Mouse (Mus musculus) G1E-ER4 (cell line): ENCODE data around the gene Prickle2. TPM values are rescaled to one million over a fixed set of nuclear protein-coding genes. Genes with fewer than 3 reads are reported as not detected.

ENCODE experiments used
- GATA1 ChIP-seq: IDR thresholded peaks from one replicate; pipeline ENCODE4 v1.8.0; 2012; ENCODE audit warnings: low read length, inconsistent platforms
- polyA plus RNA-seq: library from polyadenylated mRNA; stranded (reverse); fragments of >175 nt; gene quantifications from 2 replicates; pipeline ENCODE4 v1.2.3, GENCODE M21; 2012

Prickle2 gene
- not detected in 2 replicates for polyA plus RNA-seq

DNA sequence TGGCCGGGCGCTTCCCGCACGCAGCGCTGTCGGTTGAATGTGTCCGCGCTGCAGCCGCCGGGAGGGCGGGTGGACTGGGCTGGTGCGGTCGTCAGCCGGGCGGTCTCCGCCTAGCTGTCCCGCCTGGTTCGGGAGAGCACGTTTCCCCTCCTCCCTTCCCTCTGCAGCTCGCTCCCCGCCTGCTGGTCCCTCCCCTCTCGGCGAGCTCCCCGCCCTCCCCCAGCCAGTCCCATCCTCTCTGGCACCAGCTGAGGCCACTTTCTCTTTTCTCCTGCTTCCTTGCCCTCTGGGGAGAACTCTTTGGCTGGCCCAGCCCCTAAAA is at the start of gene Prickle2:
TSS of gene Prickle2 (minus strand) at position 11 of the 322 bp plus-strand sequence.
- TF ChIP-seq GATA1 = no peak

GRCm38 (mm10) chr6:92752737-92753136 is 46.8 kb upstream of the Prickle2 start:
- TF ChIP-seq GATA1 = no peak

DNA sequence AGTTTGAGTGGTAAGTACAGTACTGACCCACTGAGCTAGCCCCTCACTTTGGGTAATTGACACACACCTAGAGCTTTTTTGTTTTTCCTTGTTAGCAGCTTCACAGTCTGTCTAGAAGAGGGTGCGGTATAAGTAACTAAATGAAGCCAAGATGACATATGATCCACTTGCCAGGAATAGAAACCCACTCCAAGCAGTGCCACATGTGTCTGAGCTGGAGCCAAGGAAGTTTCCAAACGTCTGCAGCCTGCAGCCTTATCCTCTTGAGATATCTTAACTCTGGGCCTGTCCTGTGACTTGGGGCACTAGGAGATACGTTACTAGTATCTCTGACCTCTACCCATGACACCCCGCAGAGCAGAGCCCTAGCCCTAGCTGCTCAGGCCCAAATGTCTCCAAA is 43.5 kb upstream of the Prickle2 start:
- no peak for TF ChIP-seq GATA1

GRCm38 (mm10) chr6:92743605-92744004 is 37.6 kb upstream of the Prickle2 start:
- TF ChIP-seq GATA1 = no peak

- no peak for TF ChIP-seq GATA1
Measured at GRCm38 (mm10) chr6:92737116-92737515, 31.2 kb upstream of the Prickle2 start.

GRCm38 (mm10) chr6:92733651-92734050 is 27.7 kb upstream of the Prickle2 start:
- TF ChIP-seq GATA1 = no peak

- no peak for TF ChIP-seq GATA1
Measured at GRCm38 (mm10) chr6:92728514-92728913, 22.6 kb upstream of the Prickle2 start.

GRCm38 (mm10) chr6:92728084-92728483 is 22.1 kb upstream of the Prickle2 start:
- no peak for TF ChIP-seq GATA1

GRCm38 (mm10) chr6:92727351-92727986 is 21.5 kb upstream of the Prickle2 start:
- no peak for TF ChIP-seq GATA1

DNA sequence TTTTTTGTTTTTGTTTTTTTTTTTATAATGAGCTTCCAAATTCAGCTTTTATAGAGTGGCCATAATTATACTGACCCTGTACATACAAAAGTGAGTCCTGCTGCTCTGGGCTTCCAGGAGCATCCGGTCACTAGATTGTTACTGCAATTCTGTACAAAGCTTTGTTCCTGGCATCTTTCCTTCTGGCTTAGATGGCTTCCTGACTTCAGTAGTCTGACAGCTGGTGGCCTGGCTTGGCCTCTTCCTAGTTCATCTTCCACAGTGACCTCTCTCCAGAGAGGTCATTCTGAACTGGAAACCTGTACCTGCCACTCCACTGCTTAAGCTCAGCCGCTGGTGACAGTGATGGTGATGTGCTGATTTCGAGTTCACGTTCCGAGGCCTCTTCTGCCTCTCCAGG is 20.2 kb upstream of the Prickle2 start:
- TF ChIP-seq GATA1 = no peak

- TF ChIP-seq GATA1 = no peak
Measured at GRCm38 (mm10) chr6:92724394-92724793, 18.4 kb upstream of the Prickle2 start.

- TF ChIP-seq GATA1 = no peak
Measured at GRCm38 (mm10) chr6:92715806-92716205, 9.9 kb upstream of the Prickle2 start.

- no peak for TF ChIP-seq GATA1
Measured at GRCm38 (mm10) chr6:92714748-92715147, 8.8 kb upstream of the Prickle2 start.

GRCm38 (mm10) chr6:92708137-92708536 is 2.2 kb upstream of the Prickle2 start:
- TF ChIP-seq GATA1 = no peak

GRCm38 (mm10) chr6:92705353-92706144 is 406 bp downstream of the Prickle2 start:
- no peak for TF ChIP-seq GATA1

- TF ChIP-seq GATA1 = no peak
Measured at GRCm38 (mm10) chr6:92704810-92705209, 1.1 kb downstream of the Prickle2 start.

DNA sequence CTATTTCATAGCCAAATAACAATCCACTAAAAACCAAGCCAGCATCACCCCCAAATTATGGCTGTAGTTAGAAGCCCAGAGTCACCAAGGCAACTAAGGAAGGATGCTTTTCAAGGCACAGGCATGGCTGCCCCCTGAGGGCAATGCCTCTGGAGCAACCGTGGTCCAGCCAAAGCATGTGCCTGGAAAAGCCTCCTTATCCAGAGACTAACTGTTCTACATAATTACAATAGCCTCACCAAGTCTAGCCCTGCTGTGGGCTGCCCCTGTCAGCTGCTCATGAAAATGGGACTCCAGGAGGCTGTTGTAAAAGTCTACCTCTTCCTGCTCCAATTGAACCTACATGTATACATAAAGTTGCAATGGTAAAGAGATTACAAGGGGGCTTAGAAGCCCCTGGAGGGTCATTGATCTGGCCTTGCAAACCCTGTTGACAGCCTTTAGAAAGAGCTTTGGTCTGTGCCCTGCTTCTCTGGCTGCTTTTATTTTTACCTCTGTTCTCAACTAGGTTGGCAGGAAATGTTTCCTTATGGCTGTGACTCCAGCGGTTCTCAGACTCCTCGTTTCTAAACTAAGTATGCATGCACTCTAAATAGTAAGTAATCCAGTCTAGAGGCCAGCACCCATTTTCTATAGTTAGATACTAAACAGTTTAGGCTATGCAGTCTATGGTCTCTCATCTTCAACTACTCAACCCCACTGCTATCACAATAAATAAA is 6.3 kb downstream of the Prickle2 start:
- TF ChIP-seq GATA1 = no peak

DNA sequence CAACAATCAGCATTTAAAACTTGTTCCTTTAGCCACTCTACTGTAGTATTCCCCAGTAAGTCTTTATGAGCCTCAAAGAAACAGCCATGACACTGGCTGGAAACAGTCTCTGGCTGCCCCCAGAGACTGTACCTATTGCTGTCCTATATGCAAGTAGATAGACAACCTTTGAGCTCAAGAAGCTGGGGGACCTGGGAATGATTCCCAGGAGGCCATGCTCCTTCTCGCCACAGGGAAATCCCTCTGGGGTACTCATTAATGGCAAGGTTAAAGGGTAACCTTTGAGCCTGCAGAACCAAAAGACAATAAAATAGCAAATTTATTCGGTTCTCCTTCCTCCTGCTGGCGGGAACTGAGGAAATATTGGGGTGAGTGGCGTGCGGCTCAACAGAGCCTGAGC is 8.1 kb downstream of the Prickle2 start:
- TF ChIP-seq GATA1 = no peak
